Mouse (Mus musculus) midbrain, embryonic 11.5 days (tissue): Measurements from ENCODE around the gene Slc16a7. TPM values are rescaled to one million over a fixed set of nuclear protein-coding genes. Genes with fewer than 3 reads are reported as not detected.

ENCODE experiments used
- ATAC-seq: fragments of 200-750 bp; cut with Nextera tagmentation; 2 replicates; pipeline ENCODE4 v1.8.0; 2017; ENCODE audit warnings: moderate TSS enrichment, moderate library complexity; ENCODE audit not compliant: low FRiP score
- DNase-seq: peaks from one replicate; pipeline ENCODE4 v3.0.0; 2015; ENCODE audit warnings: low spot score; ENCODE audit errors: missing footprints
- H3K27ac ChIP-seq: fragments of 300-500 bp; sonication (generic); 2 replicates; pipeline ENCODE4 v1.5.1; 2014; ENCODE audit warnings: low read depth, low read length
- H3K27me3 ChIP-seq: fragments of 300-500 bp; sonication (generic); 2 replicates; pipeline ENCODE4 v1.6.1; 2014; ENCODE audit warnings: mild to moderate bottlenecking, low read length, moderate library complexity, mixed read lengths; ENCODE audit not compliant: control insufficient read depth, insufficient read depth
- H3K36me3 ChIP-seq: fragments of 300-500 bp; sonication (generic); 2 replicates; pipeline ENCODE4 v1.6.1; 2014; ENCODE audit warnings: mild to moderate bottlenecking, low read length, moderate library complexity, mixed read lengths; ENCODE audit not compliant: control insufficient read depth, insufficient read depth
- H3K4me1 ChIP-seq: fragments of 300-500 bp; sonication (generic); 2 replicates; pipeline ENCODE4 v1.6.1; 2014; ENCODE audit warnings: low read length; ENCODE audit not compliant: control insufficient read depth, insufficient read depth
- H3K4me2 ChIP-seq: fragments of 300-500 bp; sonication (generic); 2 replicates; pipeline ENCODE4 v1.6.1; 2014; ENCODE audit warnings: mild to moderate bottlenecking, moderate library complexity
- H3K4me3 ChIP-seq: fragments of 300-500 bp; sonication (generic); 2 replicates; pipeline ENCODE4 v1.5.1; 2014; ENCODE audit warnings: low read depth, low read length
- H3K9ac ChIP-seq: fragments of 300-500 bp; sonication (generic); 2 replicates; pipeline ENCODE4 v1.6.1; 2014; ENCODE audit warnings: low read length
- H3K9me3 ChIP-seq: fragments of 300-500 bp; sonication (generic); 2 replicates; pipeline ENCODE4 v1.6.1; 2016; ENCODE audit warnings: low read length; ENCODE audit not compliant: control insufficient read depth
- WGBS: fragments of 180-500 bp; shearing (Covaris S2); extraction: QIAGEN DNeasy Blood & Tissue Kit; methylation state at CpG from one replicate; pipeline ENCODE4 v1.1.7; 2014; 5-methylcytosine and 5-hydroxymethylcytosine counted together
- polyA plus RNA-seq: library from polyadenylated mRNA; unstranded; fragments of >200 nt; fragmentation: Nextera tagmentation; extraction: Ambion mirVana; gene quantifications from 2 replicates; pipeline ENCODE4 v1.2.1, GENCODE M21; 2014

Slc16a7 gene
- polyA plus RNA-seq, 1 experiment from 2014 or later = 2.6 TPM

GRCm38 (mm10) chr10:125370037-125370610 is 19.1 kb downstream of the Slc16a7 start:
- Histone ChIP-seq H3K4me1 (no peaks in the 10 kb centered on the region), H3K9ac (no peak overlapping the region), H3K27ac (no peak overlapping the region), H3K4me2 (no peak overlapping the region), H3K36me3 (no peaks in the 10 kb centered on the region), H3K27me3 (no peaks in the 10 kb centered on the region), H3K4me3 (no peak overlapping the region), H3K9me3 (no peaks in the 10 kb centered on the region)
- DNase-seq (no peak), ATAC-seq (no peak)
- 88% methylated on average over 8 of the region's 8 CpGs for WGBS

- Histone ChIP-seq H3K27me3 (no peaks in the 10 kb centered on the region), H3K4me2 (no peak overlapping the region), H3K9ac (no peak overlapping the region), H3K27ac (no peak overlapping the region), H3K9me3 (no peaks in the 10 kb centered on the region), H3K4me1 (no peaks in the 10 kb centered on the region), H3K36me3 (no peaks in the 10 kb centered on the region), H3K4me3 (no peak overlapping the region)
- no peak for ATAC-seq
- WGBS = 85% methylated on average over 7 of the region's 7 CpGs
- DNase-seq = no peak
These were observed 30.8 kb downstream of the Slc16a7 start for GRCm38 (mm10) chr10:125358479-125358878.

- no peak overlapping the region for H3K27ac ChIP-seq
- 0 out of 2 replicates have a peak, but pooled peaks have one; percentile 56 for ATAC-seq
- WGBS = 82% methylated on average over 7 of the region's 7 CpGs
- no peaks in the 10 kb centered on the region for H3K9me3 ChIP-seq
- no peak overlapping the region for H3K9ac ChIP-seq
- H3K36me3 ChIP-seq = no peaks in the 10 kb centered on the region
- H3K27me3 ChIP-seq = no peaks in the 10 kb centered on the region
- no peak for DNase-seq
- H3K4me2 ChIP-seq = no peak overlapping the region
- no peaks in the 10 kb centered on the region for H3K4me1 ChIP-seq
- H3K4me3 ChIP-seq = no peak overlapping the region
These were observed 36.5 kb downstream of the Slc16a7 start for GRCm38 (mm10) chr10:125352805-125353204.

GRCm38 (mm10) chr10:125348171-125348570 is 41.1 kb downstream of the Slc16a7 start:
- DNase-seq (no peak), ATAC-seq (no peak)
- H3K36me3 ChIP-seq = no peaks in the 10 kb centered on the region
- no peak overlapping the region for H3K9ac ChIP-seq
- no peak overlapping the region for H3K4me3 ChIP-seq
- no peak overlapping the region for H3K4me2 ChIP-seq
- no peaks in the 10 kb centered on the region for H3K4me1 ChIP-seq
- no peaks in the 10 kb centered on the region for H3K27me3 ChIP-seq
- H3K27ac ChIP-seq = no peak overlapping the region
- WGBS = 73% methylated on average over 3 of the region's 3 CpGs
- no peaks in the 10 kb centered on the region for H3K9me3 ChIP-seq

- ATAC-seq = no peak
- 94% methylated on average over 6 of the region's 6 CpGs for WGBS
- Histone ChIP-seq H3K4me2 (no peak overlapping the region), H3K9ac (no peak overlapping the region), H3K4me1 (no peaks in the 10 kb centered on the region), H3K27ac (no peak overlapping the region), H3K27me3 (no peaks in the 10 kb centered on the region), H3K9me3 (no peaks in the 10 kb centered on the region), H3K36me3 (no peaks in the 10 kb centered on the region), H3K4me3 (no peak overlapping the region)
- DNase-seq = no peak
These were observed 42.1 kb downstream of the Slc16a7 start for GRCm38 (mm10) chr10:125347149-125347548.

GRCm38 (mm10) chr10:125346364-125346763 is 42.9 kb downstream of the Slc16a7 start:
- no peak for DNase-seq
- ATAC-seq = no peak
- Histone ChIP-seq H3K9ac (no peak overlapping the region), H3K4me2 (no peak overlapping the region), H3K9me3 (no peaks in the 10 kb centered on the region), H3K36me3 (no peaks in the 10 kb centered on the region), H3K27ac (no peak overlapping the region), H3K4me3 (no peak overlapping the region), H3K4me1 (no peaks in the 10 kb centered on the region), H3K27me3 (no peaks in the 10 kb centered on the region)
- 61% methylated on average over 4 of the region's 4 CpGs for WGBS

- Histone ChIP-seq H3K4me2 (no peak overlapping the region), H3K4me3 (no peak overlapping the region), H3K27me3 (no peaks in the 10 kb centered on the region), H3K4me1 (no peaks in the 10 kb centered on the region), H3K9me3 (no peaks in the 10 kb centered on the region), H3K27ac (no peak overlapping the region), H3K9ac (no peak overlapping the region), H3K36me3 (no peaks in the 10 kb centered on the region)
- ATAC-seq = no peak
- WGBS = 70% methylated on average over 1 of the region's 1 CpGs
- DNase-seq = no peak
These were observed 43.7 kb downstream of the Slc16a7 start for GRCm38 (mm10) chr10:125345583-125345982.

- no peak overlapping the region for H3K4me2 ChIP-seq
- no peaks in the 10 kb centered on the region for H3K36me3 ChIP-seq
- H3K9ac ChIP-seq = no peak overlapping the region
- WGBS = 66% methylated on average over 7 of the region's 7 CpGs
- DNase-seq (no peak), ATAC-seq (no peak)
- H3K4me1 ChIP-seq = no peaks in the 10 kb centered on the region
- H3K9me3 ChIP-seq = no peaks in the 10 kb centered on the region
- no peak overlapping the region for H3K27ac ChIP-seq
- no peak overlapping the region for H3K4me3 ChIP-seq
- H3K27me3 ChIP-seq = no peaks in the 10 kb centered on the region
These were observed 47.1 kb downstream of the Slc16a7 start for GRCm38 (mm10) chr10:125342204-125342603.

- 96% methylated on average over 5 of the region's 5 CpGs for WGBS
- Histone ChIP-seq H3K4me3 (no peak overlapping the region), H3K4me1 (no peaks in the 10 kb centered on the region), H3K27ac (no peak overlapping the region), H3K9me3 (no peaks in the 10 kb centered on the region), H3K9ac (no peak overlapping the region), H3K4me2 (no peak overlapping the region), H3K36me3 (no peaks in the 10 kb centered on the region), H3K27me3 (no peaks in the 10 kb centered on the region)
- DNase-seq (no peak), ATAC-seq (no peak)
These were observed 55.5 kb downstream of the Slc16a7 start for GRCm38 (mm10) chr10:125333799-125334198.
